Mouse (Mus musculus) intestine, embryonic 15.5 days (tissue): ENCODE measurements at regions not wholly inside any gene's neighbourhood (a gene's known extent, or its start where the extent isn't known, plus 50 kb on each side); places are given as distances from the start of the nearest gene placed in this dataset.

Experiments
- ATAC-seq: fragments of 200-750 bp; cut with Nextera tagmentation; 2 replicates; pipeline ENCODE4 v1.8.0; 2017; ENCODE audit warnings: moderate TSS enrichment, moderate library complexity
- H3K27ac ChIP-seq: fragments of 300-500 bp; sonication (generic); 2 replicates; pipeline ENCODE4 v1.5.1; 2015; ENCODE audit warnings: mild to moderate bottlenecking, inconsistent platforms
- H3K27me3 ChIP-seq: fragments of 300-500 bp; sonication (generic); replicated peaks from 2 replicates; pipeline ENCODE4 v1.6.1; 2015; ENCODE audit warnings: inconsistent platforms
- H3K36me3 ChIP-seq: fragments of 300-500 bp; sonication (generic); 2 replicates; pipeline ENCODE4 v1.6.1; 2015; ENCODE audit warnings: inconsistent platforms
- H3K4me1 ChIP-seq: fragments of 300-500 bp; sonication (generic); replicated peaks from 2 replicates; pipeline ENCODE4 v1.6.1; 2015; ENCODE audit warnings: inconsistent platforms
- H3K4me2 ChIP-seq: fragments of 300-500 bp; sonication (generic); replicated peaks from 2 replicates; pipeline ENCODE4 v1.6.1; 2015; ENCODE audit warnings: mild to moderate bottlenecking, inconsistent platforms
- H3K4me3 ChIP-seq: fragments of 300-500 bp; sonication (generic); replicated peaks from 2 replicates; pipeline ENCODE4 v1.5.1; 2015; ENCODE audit warnings: inconsistent platforms
- H3K9ac ChIP-seq: fragments of 300-500 bp; sonication (generic); 2 replicates; pipeline ENCODE4 v1.6.1; 2015; ENCODE audit warnings: inconsistent platforms
- H3K9me3 ChIP-seq: fragments of 300-500 bp; sonication (generic); 2 replicates; pipeline ENCODE4 v1.6.1; 2016; ENCODE audit warnings: inconsistent platforms
- WGBS: fragments of 180-500 bp; shearing (Covaris S2); methylation state at CpG from one replicate; pipeline ENCODE4 v1.1.7; 2015; 5-methylcytosine and 5-hydroxymethylcytosine counted together

DNA sequence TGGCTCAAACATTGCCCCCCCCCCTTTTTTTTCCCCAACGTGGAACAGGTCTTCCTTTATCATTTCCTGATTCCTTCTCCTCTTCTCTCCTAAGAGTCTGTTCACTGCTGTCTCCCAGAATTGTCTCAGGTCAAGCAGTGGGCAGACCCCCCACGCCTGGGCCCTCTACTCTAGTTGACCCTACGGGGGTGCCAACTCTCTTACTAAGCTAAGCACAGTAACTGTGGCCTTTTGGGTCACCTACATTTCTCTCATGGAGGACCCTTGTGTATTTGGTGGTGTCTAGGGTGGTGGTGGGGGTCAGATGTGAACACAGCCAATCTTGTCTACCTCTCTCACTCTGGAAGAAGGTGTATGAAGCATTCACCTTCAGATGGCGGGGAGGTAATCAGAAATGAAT, 64.8 kb upstream of the Elk3 start:
- Histone ChIP-seq H3K36me3 (no peaks in the 10 kb centered on the region), H3K4me1 (0 out of 2 replicates have a peak, but pooled peaks cover 8% of the 10 kb centered on the region), H3K27ac (0 out of 2 replicates have a peak overlapping the region, but pooled peaks have one; percentile 36), H3K9me3 (no peaks in the 10 kb centered on the region), H3K4me2 (no peak overlapping the region), H3K27me3 (no peaks in the 10 kb centered on the region), H3K9ac (no peak overlapping the region), H3K4me3 (no peak overlapping the region)
- ATAC-seq, result no peak
- 67% methylated on average over 4 of the region's 4 CpGs for WGBS

DNA sequence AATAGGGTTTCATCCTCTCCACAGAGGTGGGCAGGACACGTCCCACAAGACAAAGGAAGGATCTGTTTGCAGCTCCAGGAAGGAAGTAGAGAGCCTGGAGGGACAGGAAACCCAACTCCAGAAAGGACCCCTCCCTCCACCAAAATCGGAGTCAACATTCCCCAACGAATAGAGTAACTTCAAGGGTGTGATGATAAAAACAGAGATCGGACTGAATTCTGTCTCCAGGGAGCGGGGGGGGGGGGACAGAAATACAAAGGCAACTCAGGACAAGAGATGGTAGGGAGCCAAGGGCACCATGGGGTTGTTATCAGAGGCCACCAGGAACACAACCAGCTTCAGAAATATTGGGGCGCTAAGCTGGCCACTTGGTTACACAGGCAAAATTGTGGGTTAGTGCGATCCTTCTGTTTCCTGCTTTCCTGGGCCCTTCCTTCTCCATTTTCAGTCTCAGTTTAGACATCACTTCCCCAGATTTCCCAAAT, 65.6 kb upstream of the Elk3 start:
- no peak for ATAC-seq
- H3K27me3 ChIP-seq, result no peaks in the 10 kb centered on the region
- no peak overlapping the region for H3K27ac ChIP-seq
- no peaks in the 10 kb centered on the region for H3K36me3 ChIP-seq
- H3K9ac ChIP-seq, result no peak overlapping the region
- WGBS, result 68% methylated on average over 7 of the region's 7 CpGs
- H3K9me3 ChIP-seq, result no peaks in the 10 kb centered on the region
- no peak overlapping the region for H3K4me3 ChIP-seq
- 0 out of 2 replicates have a peak, but pooled peaks cover 8% of the 10 kb centered on the region for H3K4me1 ChIP-seq
- H3K4me2 ChIP-seq, result no peak overlapping the region

DNA sequence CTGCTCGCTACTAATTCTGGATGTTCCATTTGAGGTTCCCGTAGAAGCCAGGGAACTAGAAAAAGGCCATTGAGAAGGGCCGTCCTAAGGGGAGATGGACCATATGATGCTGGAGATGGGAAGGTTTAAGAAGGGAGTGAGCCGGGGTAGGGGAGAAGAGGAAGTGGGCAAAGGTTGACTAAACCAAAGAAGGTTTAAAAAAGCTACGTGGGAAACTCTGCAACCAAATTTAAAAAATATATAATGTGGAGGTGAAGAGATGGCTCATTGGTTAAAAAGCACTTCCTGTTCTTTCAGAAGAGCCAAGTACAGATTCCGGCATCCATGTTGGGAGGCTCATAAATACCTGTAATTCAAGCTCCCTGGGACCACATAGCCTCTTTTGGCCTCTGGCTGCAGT, 63.9 kb upstream of the Lta4h start:
- no peak for ATAC-seq
- 83% methylated on average over 6 of the region's 6 CpGs for WGBS
- no peak overlapping the region for H3K4me2 ChIP-seq
- no peaks in the 10 kb centered on the region for H3K4me1 ChIP-seq
- H3K27me3 ChIP-seq, result no peaks in the 10 kb centered on the region
- no peaks in the 10 kb centered on the region for H3K36me3 ChIP-seq
- no peak overlapping the region for H3K4me3 ChIP-seq
- no peak overlapping the region for H3K9ac ChIP-seq
- no peak overlapping the region for H3K27ac ChIP-seq
- no peaks in the 10 kb centered on the region for H3K9me3 ChIP-seq

DNA sequence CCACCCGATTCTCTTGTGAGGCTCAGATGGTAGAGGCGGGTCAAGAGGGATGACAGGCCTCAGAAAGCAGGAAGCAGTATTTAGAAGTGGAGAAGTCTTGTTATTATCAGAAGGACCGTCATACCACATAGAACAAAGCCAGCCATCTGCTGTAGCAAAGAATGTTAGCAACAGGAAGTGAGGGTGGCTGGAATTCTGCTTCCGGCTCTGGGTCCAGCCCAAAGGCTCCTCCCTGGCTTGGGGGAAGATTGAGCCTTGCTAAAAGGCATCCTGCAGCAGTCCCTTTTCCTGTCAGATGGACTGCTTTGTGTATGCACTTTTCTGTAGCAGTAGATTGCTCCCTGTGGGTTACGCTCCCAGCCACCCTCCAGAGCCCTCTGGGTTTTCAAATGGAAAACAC, 61.9 kb upstream of the Lta4h start:
- Histone ChIP-seq H3K9ac (no peak overlapping the region), H3K27me3 (no peaks in the 10 kb centered on the region), H3K36me3 (no peaks in the 10 kb centered on the region), H3K4me2 (no peak overlapping the region), H3K9me3 (no peaks in the 10 kb centered on the region), H3K4me1 (no peaks in the 10 kb centered on the region), H3K27ac (no peak overlapping the region), H3K4me3 (no peak overlapping the region)
- no peak for ATAC-seq
- WGBS, result 56% methylated on average over 5 of the region's 5 CpGs

DNA sequence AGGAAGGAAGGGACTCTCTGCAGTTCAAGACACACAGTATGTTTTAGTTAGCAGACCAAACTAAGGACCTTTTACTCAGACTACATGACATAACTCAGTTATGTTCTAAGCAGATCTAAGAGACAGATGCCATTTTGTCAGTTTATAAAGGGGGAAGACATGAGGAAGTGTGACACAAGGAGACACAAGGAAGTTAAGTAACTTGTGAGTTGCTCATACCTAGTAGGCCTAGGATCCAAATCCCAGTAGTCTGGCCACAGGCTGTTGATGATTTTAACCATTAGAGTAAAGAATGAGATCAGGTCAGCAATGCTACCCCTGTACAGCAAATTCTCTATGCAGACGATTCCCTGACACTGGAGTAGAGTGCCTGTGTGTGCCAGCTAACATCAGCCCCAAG, 59.3 kb upstream of the Lta4h start:
- no peak overlapping the region for H3K9ac ChIP-seq
- no peak for ATAC-seq
- H3K27ac ChIP-seq, result no peak overlapping the region
- no peak overlapping the region for H3K4me3 ChIP-seq
- no peaks in the 10 kb centered on the region for H3K9me3 ChIP-seq
- no peaks in the 10 kb centered on the region for H3K4me1 ChIP-seq
- WGBS, result 65% methylated on average over 1 of the region's 1 CpGs
- H3K36me3 ChIP-seq, result no peaks in the 10 kb centered on the region
- H3K4me2 ChIP-seq, result no peak overlapping the region
- H3K27me3 ChIP-seq, result no peaks in the 10 kb centered on the region

DNA sequence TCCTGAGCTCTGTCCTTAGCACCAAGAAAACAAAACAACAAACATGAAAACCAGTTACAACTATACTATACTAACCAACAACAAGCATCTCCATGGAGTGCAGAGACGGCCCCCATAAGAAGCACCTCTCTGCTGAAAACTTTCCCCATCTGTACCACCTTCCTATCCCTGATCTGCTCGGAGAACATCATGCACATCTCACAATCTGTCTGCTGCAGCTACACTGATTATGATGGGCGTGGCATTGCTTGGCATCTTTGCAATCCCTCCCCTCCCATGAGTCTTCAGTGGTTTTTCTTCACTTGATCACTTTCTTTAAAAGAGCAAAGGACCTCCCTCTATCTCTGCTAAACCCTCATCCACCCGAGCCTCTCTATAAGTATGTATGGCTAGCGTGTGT, 55.5 kb upstream of the Lta4h start:
- 82% methylated on average over 5 of the region's 5 CpGs for WGBS
- no peak overlapping the region for H3K4me3 ChIP-seq
- no peaks in the 10 kb centered on the region for H3K36me3 ChIP-seq

DNA sequence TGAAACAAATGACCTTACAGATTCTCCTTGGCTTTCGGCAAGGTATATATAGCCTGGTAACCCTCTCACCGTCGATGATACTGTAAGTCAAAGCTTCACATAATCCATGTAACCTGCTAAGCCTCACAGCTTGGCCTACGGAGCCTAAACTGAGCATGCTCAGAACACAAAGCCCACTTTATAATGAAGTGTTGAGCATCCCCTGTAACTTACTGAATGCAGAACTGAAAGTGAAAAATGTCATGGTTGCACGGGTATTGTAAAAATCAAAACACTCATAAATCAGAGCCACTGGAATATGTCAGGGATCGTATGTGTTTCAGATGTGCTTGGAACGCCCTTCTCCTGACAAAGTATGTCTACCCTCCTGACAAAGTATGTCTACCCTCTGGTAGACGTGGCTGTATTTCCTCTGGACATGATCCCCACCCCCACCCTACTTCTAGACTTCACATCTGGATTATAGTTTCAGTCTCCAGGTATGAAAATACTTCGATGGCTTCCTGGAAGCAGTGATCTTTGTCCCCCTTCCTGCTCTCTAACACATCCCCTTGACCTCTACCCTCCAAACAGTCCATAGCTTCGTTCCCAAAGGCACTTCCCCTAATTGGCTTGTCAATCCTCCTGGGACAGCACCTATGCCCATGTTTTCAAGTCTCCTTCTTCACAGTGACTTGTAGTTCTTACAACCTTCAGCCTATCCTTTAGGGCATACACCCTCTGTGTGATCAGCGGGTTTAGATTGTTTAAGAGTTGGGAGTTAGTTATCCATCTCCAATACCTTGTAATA, 54.5 kb upstream of the Lta4h start:
- no peak overlapping the region for H3K4me2 ChIP-seq
- no peaks in the 10 kb centered on the region for H3K4me1 ChIP-seq
- H3K4me3 ChIP-seq, result no peak overlapping the region
- WGBS, result 65% methylated on average over 11 of the region's 11 CpGs
- H3K9ac ChIP-seq, result no peak overlapping the region
- H3K27ac ChIP-seq, result no peak overlapping the region
- no peaks in the 10 kb centered on the region for H3K27me3 ChIP-seq
- ATAC-seq, result no peak
- no peaks in the 10 kb centered on the region for H3K9me3 ChIP-seq
- H3K36me3 ChIP-seq, result no peaks in the 10 kb centered on the region

More for the DNA sequence above, 55.5 kb upstream of the Lta4h start:
- no peaks in the 10 kb centered on the region for H3K4me1 ChIP-seq
- no peak overlapping the region for H3K4me2 ChIP-seq
- H3K9me3 ChIP-seq, result no peaks in the 10 kb centered on the region
- ATAC-seq, result no peak
- H3K27ac ChIP-seq, result no peak overlapping the region
- no peaks in the 10 kb centered on the region for H3K27me3 ChIP-seq
- no peak overlapping the region for H3K9ac ChIP-seq

DNA sequence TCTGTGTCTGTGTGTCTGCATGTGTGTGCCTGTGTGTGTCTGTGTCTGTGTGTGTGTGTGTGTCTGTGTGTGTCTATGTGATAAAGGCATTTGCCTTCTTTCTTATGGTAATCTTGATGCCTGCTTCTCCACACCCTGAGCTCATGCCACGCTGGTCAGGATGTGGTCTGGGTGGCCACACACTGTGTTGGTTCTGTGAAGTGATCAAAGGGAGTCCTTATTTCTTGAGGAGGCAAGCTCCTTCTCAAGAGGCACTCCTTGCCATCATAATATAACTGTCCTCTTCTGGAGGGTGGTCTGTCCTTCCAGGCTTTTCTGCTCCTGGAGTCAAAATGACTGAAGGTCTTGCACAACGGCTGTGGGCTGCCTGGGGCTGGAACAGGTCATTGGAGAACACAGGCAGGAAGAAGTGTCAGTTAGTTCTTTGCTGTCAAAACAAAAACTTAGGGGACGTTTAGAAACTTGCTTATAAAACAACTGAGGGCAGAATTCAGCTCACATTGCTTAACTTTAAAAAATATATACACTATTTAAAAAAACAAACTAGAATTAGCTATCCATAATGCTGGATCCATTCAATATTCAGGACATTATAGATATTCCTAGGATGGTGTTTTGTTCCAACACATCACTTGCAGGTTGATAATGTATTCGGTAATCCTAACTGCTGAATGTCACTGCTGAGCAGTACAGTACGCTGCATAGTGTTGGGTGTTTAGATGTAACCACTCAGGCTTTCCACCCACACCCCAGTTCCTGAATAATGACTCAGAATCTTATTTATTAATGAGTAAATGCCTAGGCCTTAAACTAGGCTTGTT, 50.3 kb upstream of the Lta4h start:
- Histone ChIP-seq H3K4me3 (no peak overlapping the region), H3K27ac (no peak overlapping the region), H3K9me3 (no peaks in the 10 kb centered on the region), H3K4me1 (no peaks in the 10 kb centered on the region), H3K36me3 (no peaks in the 10 kb centered on the region), H3K9ac (no peak overlapping the region), H3K4me2 (no peak overlapping the region), H3K27me3 (no peaks in the 10 kb centered on the region)
- 67% methylated on average over 5 of the region's 5 CpGs for WGBS
- no peak for ATAC-seq
